Mouse (Mus musculus): Measurements from ENCODE around the gene Zbtb39.

DNA sequence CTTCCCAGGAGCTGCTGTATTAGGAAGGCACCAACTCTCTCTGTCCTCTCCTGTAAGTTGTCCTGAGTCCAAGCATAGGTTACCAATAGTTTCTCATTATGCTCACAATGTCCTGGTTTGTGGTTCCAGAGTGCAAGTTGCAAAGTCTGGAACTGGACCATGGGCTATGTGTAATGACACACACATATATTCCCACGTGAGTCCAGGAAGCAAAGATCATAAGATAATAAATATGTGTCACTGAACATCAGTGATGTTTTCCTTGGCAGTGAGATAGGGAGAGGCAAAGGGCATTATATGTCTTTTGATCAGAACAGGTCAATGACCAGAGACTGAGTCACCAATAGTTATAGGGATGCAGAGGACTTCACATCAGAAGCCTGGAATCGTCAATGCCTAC lies 36.7 kb downstream of the Zbtb39 start, which contains the start of gene Rdh9:
- TF ChIP-seq CTCF (IDR thresholded peaks at IDR 0.05; ENCODE audit: low read depth) (no peak), EP300 (IDR thresholded peaks at IDR 0.05; ENCODE audit: low read depth) (peak; percentile 82)
